Mouse (Mus musculus) ES-Bruce4 (cell line): ENCODE data around the gene Scfd1. TPM values are rescaled to one million over a fixed set of nuclear protein-coding genes. Genes with fewer than 3 reads are reported as not detected.

Source experiments
- H3K27ac ChIP-seq: 2 replicates; pipeline ENCODE4 v1.5.1; 2012; ENCODE audit warnings: low read length, inconsistent platforms; ENCODE audit not compliant: insufficient read depth
- H3K27me3 ChIP-seq: 2 replicates; pipeline ENCODE4 v1.6.1; 2012; ENCODE audit warnings: mild to moderate bottlenecking, low read length, inconsistent platforms; ENCODE audit not compliant: control insufficient read depth, poor library complexity, insufficient read depth, severe bottlenecking
- H3K36me3 ChIP-seq: 2 replicates; pipeline ENCODE4 v1.6.1; 2012; ENCODE audit warnings: inconsistent platforms, mild to moderate bottlenecking, low read length, moderate library complexity; ENCODE audit not compliant: control insufficient read depth, poor library complexity, insufficient read depth, severe bottlenecking
- H3K4me1 ChIP-seq: one replicate; pipeline ENCODE4 v1.8.1; 2011; ENCODE audit warnings: low read length; ENCODE audit not compliant: control insufficient read depth, insufficient read depth
- H3K4me3 ChIP-seq: 2 replicates; pipeline ENCODE4 v1.5.1; 2011; ENCODE audit warnings: low read depth, mild to moderate bottlenecking, low read length
- H3K9ac ChIP-seq: 2 replicates; pipeline ENCODE4 v1.6.1; 2012; ENCODE audit warnings: low read depth, mild to moderate bottlenecking, inconsistent platforms; ENCODE audit not compliant: poor library complexity, severe bottlenecking
- H3K9me3 ChIP-seq: replicated peaks from 2 replicates; pipeline ENCODE4 v1.6.1; 2012; ENCODE audit warnings: mild to moderate bottlenecking, low read length, inconsistent platforms; ENCODE audit not compliant: control insufficient read depth, poor library complexity, insufficient read depth, severe bottlenecking
- CTCF ChIP-seq: IDR thresholded peaks from one replicate; pipeline ENCODE4 v1.8.1; 2011; ENCODE audit warnings: low read depth, low read length
- EP300 ChIP-seq: IDR thresholded peaks from 2 replicates; pipeline ENCODE4 v1.6.1; 2011; ENCODE audit warnings: low read depth, low read length; ENCODE audit not compliant: insufficient read depth
- POLR2A ChIP-seq: IDR thresholded peaks from one replicate; pipeline ENCODE4 v1.8.1; 2011; ENCODE audit warnings: low read length; ENCODE audit not compliant: insufficient read depth
- polyA plus RNA-seq: library from polyadenylated mRNA; stranded (reverse); fragments of >200 nt; gene quantifications from 2 replicates; pipeline ENCODE4 v1.2.4, GENCODE M21; 2011; ENCODE audit warnings: low read depth; ENCODE audit not compliant: missing spikeins, insufficient read depth, insufficient read length

Gene Scfd1
- polyA plus RNA-seq, 1 experiment, result 68.5 TPM

- no peaks in the 10 kb centered on the region for H3K9me3 ChIP-seq
- H3K9ac ChIP-seq, result no peak overlapping the region
Measured at GRCm38 (mm10) chr12:51361294-51361693, 16.0 kb upstream of the Scfd1 start.

GRCm38 (mm10) chr12:51362898-51363297, 14.4 kb upstream of the Scfd1 start:
- Histone ChIP-seq H3K27me3 (no peaks in the 10 kb centered on the region), H3K9ac (no peak overlapping the region), H3K36me3 (peaks cover 60% of the 10 kb centered on the region), H3K4me3 (no peak overlapping the region), H3K9me3 (no peaks in the 10 kb centered on the region), H3K27ac (no peak overlapping the region), H3K4me1 (no peaks in the 10 kb centered on the region)
- TF ChIP-seq CTCF (no peak), POLR2A (no peak), EP300 (no peak)

More at GRCm38 (mm10) chr12:51361294-51361693, 16.0 kb upstream of the Scfd1 start:
- no peak for TF ChIP-seq POLR2A
- no peak overlapping the region for H3K27ac ChIP-seq
- H3K4me1 ChIP-seq, result no peaks in the 10 kb centered on the region
- H3K36me3 ChIP-seq, result peaks cover 63% of the 10 kb centered on the region
- no peaks in the 10 kb centered on the region for H3K27me3 ChIP-seq
- no peak overlapping the region for H3K4me3 ChIP-seq

- no peak for TF ChIP-seq EP300
- TF ChIP-seq POLR2A, result no peak
- no peak for TF ChIP-seq CTCF
- no peaks in the 10 kb centered on the region; the same call in 1 of the 2 replicates for H3K9me3 ChIP-seq
- no peak overlapping the region for H3K9ac ChIP-seq
- H3K27ac ChIP-seq, result no peak overlapping the region
- peaks cover 39% of the 10 kb centered on the region for H3K36me3 ChIP-seq
- no peak overlapping the region for H3K4me3 ChIP-seq
- H3K27me3 ChIP-seq, result no peaks in the 10 kb centered on the region
- H3K4me1 ChIP-seq, result no peaks in the 10 kb centered on the region
Measured at GRCm38 (mm10) chr12:51368504-51368903, 8.8 kb upstream of the Scfd1 start.

GRCm38 (mm10) chr12:51377888-51378190, 529 bp downstream of the Scfd1 start:
- Histone ChIP-seq H3K9me3 (no peaks in the 10 kb centered on the region), H3K27ac (peak overlapping the region; percentile 12; the same call in 1 of the 2 replicates), H3K9ac (peak overlapping the region; percentile 51), H3K4me3 (peak overlapping the region; percentile 97), H3K4me1 (no peaks in the 10 kb centered on the region), H3K36me3 (peaks cover 3% of the 10 kb centered on the region), H3K27me3 (no peaks in the 10 kb centered on the region)
- TF ChIP-seq EP300 (no peak), CTCF (no peak), POLR2A (no peak)

- Histone ChIP-seq H3K36me3 (peaks cover 8% of the 10 kb centered on the region), H3K4me1 (no peaks in the 10 kb centered on the region), H3K27me3 (no peaks in the 10 kb centered on the region), H3K9me3 (no peaks in the 10 kb centered on the region), H3K4me3 (no peak overlapping the region), H3K27ac (no peak overlapping the region), H3K9ac (no peak overlapping the region)
- TF ChIP-seq CTCF (no peak), EP300 (no peak), POLR2A (no peak)
Measured at GRCm38 (mm10) chr12:51399871-51400270, 22.6 kb downstream of the Scfd1 start.

- Histone ChIP-seq H3K27ac (no peak overlapping the region), H3K36me3 (peaks cover 2% of the 10 kb centered on the region; the same call in 1 of the 2 replicates), H3K4me1 (no peaks in the 10 kb centered on the region), H3K9ac (no peak overlapping the region), H3K4me3 (no peak overlapping the region), H3K9me3 (no peaks in the 10 kb centered on the region), H3K27me3 (no peaks in the 10 kb centered on the region)
- TF ChIP-seq POLR2A (no peak), CTCF (no peak), EP300 (no peak)
Measured at GRCm38 (mm10) chr12:51402060-51402698, 24.9 kb downstream of the Scfd1 start.
